Mouse (Mus musculus) adrenal gland, postnatal 36 days (tissue): ENCODE data around the gene Ndufv2. TPM values are rescaled to one million over a fixed set of nuclear protein-coding genes. Genes with fewer than 3 reads are reported as not detected.

Experiments
- DNase-seq, 2 experiments: peaks; one replicate each; pipeline ENCODE4 v3.0.0; 2021; ENCODE audit warnings: mixed read lengths in 1 of 2
- long read RNA-seq, 2 experiments: library from polyadenylated mRNA; stranded (forward); transcript quantifications; one replicate each; pipeline ENCODE4 v2.0.0; 2021; ENCODE audit warnings: borderline sequencing depth in 2 of 2
- total RNA-seq, 2 experiments: library from RNA; stranded (reverse); gene quantifications; 2 replicates each; pipeline ENCODE4 v1.2.3; 2021

The Ndufv2 gene
- 100 to 1,000 TPM; 368 to 381 TPM for total RNA-seq
- long read RNA-seq, experiment 1, transcript Ndufv2-203 (8 exons, 1,697 nt) = major isoform, 295 of 317 reads
- long read RNA-seq, experiment 1, partial matches to known transcripts = 9 of 317 reads
- long read RNA-seq, experiment 1, other reads (novel, unspliced or antisense) = 13 of 317 reads
- long read RNA-seq, experiment 2, transcript Ndufv2-203 (8 exons, 1,697 nt) = major isoform, 190 of 195 reads
- long read RNA-seq, experiment 2, partial matches to known transcripts = 5 of 195 reads
- long read RNA-seq, experiment 2, other reads (novel, unspliced or antisense) = 0 of 195 reads

GRCm38 (mm10) chr17:66101380-66102330 lies at the start of gene Ndufv2:
TSS of gene Ndufv2 (minus strand) at chr17:66101559.
- DNase-seq = peak; percentile 94 to 97

- DNase-seq = no peak
These were observed 29.9 kb upstream of the Ndufv2 start for GRCm38 (mm10) chr17:66131212-66131611.

GRCm38 (mm10) chr17:66130371-66130770 lies 29.0 kb upstream of the Ndufv2 start:
- DNase-seq = no peak

GRCm38 (mm10) chr17:66125211-66125610 lies 23.9 kb upstream of the Ndufv2 start:
- no peak for DNase-seq

- DNase-seq = no peak
These were observed 22.7 kb upstream of the Ndufv2 start for GRCm38 (mm10) chr17:66123816-66124610.

- DNase-seq = peak; percentile 95 to 98
These were observed 21.9 kb upstream of the Ndufv2 start, which contains the start of gene Ddx11 for GRCm38 (mm10) chr17:66123066-66123815. TSS of gene Ddx11 (plus strand) at chr17:66123520.

- DNase-seq = peak; percentile 36 to 44
These were observed 19.3 kb upstream of the Ndufv2 start for GRCm38 (mm10) chr17:66120701-66121100.

GRCm38 (mm10) chr17:66118991-66119390 lies 17.6 kb upstream of the Ndufv2 start:
- DNase-seq = no peak

- no peak for DNase-seq
These were observed 10.8 kb upstream of the Ndufv2 start for GRCm38 (mm10) chr17:66112166-66112565.

- DNase-seq = peak; percentile 94 to 96
These were observed 10.1 kb upstream of the Ndufv2 start, which contains the start of gene Washc1 for GRCm38 (mm10) chr17:66111402-66111959. TSS of gene Washc1 (plus strand) at chr17:66111545.

- no peak for DNase-seq
These were observed 9.4 kb upstream of the Ndufv2 start for GRCm38 (mm10) chr17:66110746-66111145.

GRCm38 (mm10) chr17:66108198-66108597 lies 6.8 kb upstream of the Ndufv2 start:
- DNase-seq = no peak

GRCm38 (mm10) chr17:66107466-66107865 lies 6.1 kb upstream of the Ndufv2 start:
- no peak for DNase-seq

- peak; percentile 63 to 77 for DNase-seq
These were observed 5.4 kb upstream of the Ndufv2 start for GRCm38 (mm10) chr17:66106601-66107267.

- no peak for DNase-seq
These were observed 2.7 kb upstream of the Ndufv2 start for GRCm38 (mm10) chr17:66104076-66104475.

- no peak for DNase-seq
These were observed 586 bp downstream of the Ndufv2 start for GRCm38 (mm10) chr17:66100566-66101379.

GRCm38 (mm10) chr17:66092664-66093063 lies 8.7 kb downstream of the Ndufv2 start:
- no peak for DNase-seq

- DNase-seq = no peak
These were observed 9.3 kb downstream of the Ndufv2 start for GRCm38 (mm10) chr17:66092065-66092464.

GRCm38 (mm10) chr17:66091392-66091791 lies 10.0 kb downstream of the Ndufv2 start:
- no peak for DNase-seq
